Mouse (Mus musculus) spleen, postnatal 4 days (tissue): ENCODE results near the gene Tor1aip2.

ENCODE experiments used
- DNase-seq, 2 experiments: peaks; one replicate each; pipeline ENCODE4 v3.0.0; 2022; ENCODE audit warnings: low spot score in 2 of 2

Tor1aip2 gene

DNA sequence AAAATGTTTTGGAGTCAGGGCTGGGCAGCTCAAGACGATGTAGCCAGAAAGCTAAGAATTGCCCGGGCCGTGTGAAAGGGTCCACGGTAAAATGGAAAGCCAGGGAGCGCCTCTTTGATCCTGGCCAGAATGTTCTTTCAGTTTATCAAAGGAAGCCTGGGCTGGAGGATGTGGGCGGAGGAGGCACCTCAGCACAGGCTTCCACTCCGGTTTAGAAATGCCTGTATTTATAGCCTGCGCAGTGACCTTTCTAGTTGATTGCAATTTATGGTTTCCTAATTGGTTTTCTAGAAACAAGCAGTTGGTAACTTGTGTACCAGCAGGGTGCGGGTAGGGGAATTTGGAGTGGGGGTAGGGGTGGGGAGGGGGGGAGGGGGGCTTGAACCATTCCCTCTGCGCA is 73.2 kb downstream of the Tor1aip2 start:
- DNase-seq: no peak

DNA sequence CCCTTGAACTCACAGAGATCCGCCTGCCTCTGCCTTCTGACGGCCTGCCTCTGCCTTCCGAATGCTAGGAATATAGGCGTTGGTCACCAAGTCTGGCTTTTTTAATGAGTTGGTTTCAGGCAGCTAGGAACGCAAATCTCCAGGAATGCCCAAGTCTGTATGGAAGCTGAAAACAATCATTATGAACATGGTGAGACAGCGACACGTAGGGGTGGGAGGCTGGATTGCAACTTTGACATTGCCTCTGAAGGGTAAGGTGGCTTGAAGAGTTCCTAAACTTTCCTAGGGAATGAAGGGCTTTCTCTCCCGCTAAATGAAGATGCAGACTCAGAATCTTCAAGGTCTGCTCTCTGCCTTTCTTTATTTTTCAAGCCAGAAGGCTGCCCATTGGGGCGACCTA is 75.9 kb downstream of the Tor1aip2 start:
- DNase-seq: no peak

DNA sequence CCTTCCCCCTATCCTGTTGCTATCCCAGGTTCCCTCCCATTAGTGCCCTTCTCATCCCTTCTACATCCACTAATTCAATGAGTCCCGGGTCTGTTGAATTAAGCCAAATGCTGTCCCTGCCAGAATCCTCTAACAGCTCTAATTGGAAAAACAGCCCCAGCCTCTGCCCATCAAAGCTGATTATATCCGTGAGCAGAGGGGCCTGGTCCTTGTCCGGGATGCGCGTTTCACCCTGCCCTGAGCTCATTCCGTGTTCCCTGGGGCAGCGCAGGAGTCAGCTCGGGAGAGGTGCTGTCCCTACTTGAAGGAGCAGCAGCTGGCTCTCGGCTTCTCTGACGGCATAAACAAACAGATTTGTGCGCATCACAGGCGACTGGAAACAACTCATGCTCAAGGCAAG is 76.5 kb downstream of the Tor1aip2 start:
- DNase-seq: no peak

DNA sequence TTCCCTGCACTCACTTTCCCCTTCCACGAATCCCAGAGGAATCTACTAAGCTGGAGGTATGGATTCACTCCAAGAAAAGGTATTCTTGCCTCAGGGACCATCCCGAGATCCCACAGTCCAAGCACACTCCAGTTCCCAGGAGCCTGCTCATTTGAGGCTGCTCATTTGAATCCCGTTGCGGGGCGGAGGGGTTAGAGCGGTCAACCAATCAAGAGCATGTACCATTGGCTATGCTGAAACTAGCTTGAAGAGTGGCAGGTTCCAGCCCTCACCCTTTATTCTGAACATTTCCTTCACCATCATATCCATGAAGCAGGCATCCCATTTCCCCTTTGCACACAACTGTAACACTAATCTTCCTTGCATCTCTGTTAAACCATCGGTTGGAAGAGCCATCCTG is 76.9 kb downstream of the Tor1aip2 start:
- DNase-seq: no peak

DNA sequence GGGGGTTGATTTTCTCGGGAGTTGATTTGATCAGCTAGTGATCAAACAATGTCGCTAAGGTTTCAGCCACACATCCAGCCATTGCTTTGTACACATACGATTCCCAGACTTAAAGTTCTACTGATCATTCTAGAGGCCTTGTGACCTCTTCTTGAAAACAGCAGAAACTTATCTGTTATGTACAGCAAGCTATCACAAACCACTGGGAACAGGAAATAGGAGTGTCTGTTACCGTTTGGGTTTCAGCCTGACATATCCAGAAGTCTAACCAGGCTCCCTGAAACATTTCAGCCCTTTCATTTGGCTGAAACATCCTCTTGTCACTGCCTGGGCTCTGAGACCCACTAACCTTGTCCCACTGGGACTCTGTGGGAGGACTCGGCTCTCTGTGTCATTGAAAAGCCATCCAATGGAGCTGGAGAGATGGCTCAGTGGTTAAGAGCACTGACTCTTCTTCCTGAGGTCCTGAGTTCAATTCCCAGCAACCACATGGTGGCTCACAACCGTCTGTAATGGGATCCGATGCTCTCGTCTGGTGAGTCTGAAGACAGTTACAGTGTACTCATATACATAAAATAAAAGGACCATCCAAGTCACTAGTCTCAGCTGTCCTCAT is 78.8 kb downstream of the Tor1aip2 start:
- DNase-seq: no peak

DNA sequence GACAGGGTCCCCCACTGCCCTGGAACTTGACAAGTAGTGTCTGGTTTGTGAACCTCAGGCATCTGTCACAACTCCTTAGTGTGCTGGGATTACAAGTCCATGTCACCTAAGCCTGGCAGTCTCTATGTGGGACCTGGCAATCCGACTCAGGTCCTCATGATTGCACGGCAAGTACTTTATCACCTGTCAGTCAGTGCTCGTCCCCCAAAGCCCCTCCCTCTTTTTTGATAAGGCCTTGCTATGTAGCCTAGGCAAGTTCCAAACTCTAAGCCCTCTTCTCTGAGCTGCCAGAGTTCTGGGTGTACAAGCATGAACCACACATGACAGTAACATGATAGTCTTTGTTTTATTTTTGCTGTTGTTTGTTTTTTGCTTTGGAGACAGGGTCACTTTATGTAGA is 81.6 kb downstream of the Tor1aip2 start:
- DNase-seq: no peak
